Mouse (Mus musculus) lung, embryonic 14.5 days (tissue): Measurements from ENCODE around the gene Rrp1. TPM values are rescaled to one million over a fixed set of nuclear protein-coding genes. Genes with fewer than 3 reads are reported as not detected.
A peak's percentile ranks its signal among the peaks of the same experiment; 100 is the strongest.

ENCODE experiments used
- ATAC-seq: fragments of 200-750 bp; cut with Nextera tagmentation; 2 replicates; pipeline ENCODE4 v1.8.0; 2017; ENCODE audit warnings: mild to moderate bottlenecking, moderate TSS enrichment, moderate library complexity; ENCODE audit not compliant: insufficient read depth
- DNase-seq: peaks from one replicate; pipeline ENCODE4 v3.0.0-alpha.2; 2015
- H3K27ac ChIP-seq: fragments of 300-500 bp; sonication (generic); 2 replicates; pipeline ENCODE4 v1.5.1; 2014; ENCODE audit warnings: low read depth, mild to moderate bottlenecking, moderate library complexity
- H3K27me3 ChIP-seq: fragments of 300-500 bp; sonication (generic); 2 replicates; pipeline ENCODE4 v1.6.1; 2014; ENCODE audit warnings: low read length, control low read depth; ENCODE audit not compliant: insufficient read depth
- H3K36me3 ChIP-seq: fragments of 300-500 bp; sonication (generic); 2 replicates; pipeline ENCODE4 v1.6.1; 2014; ENCODE audit warnings: control low read depth; ENCODE audit not compliant: insufficient read depth
- H3K4me1 ChIP-seq: fragments of 300-500 bp; sonication (generic); 2 replicates; pipeline ENCODE4 v1.6.1; 2014; ENCODE audit warnings: antibody characterized with exemption, control low read depth; ENCODE audit not compliant: insufficient read depth
- H3K4me2 ChIP-seq: fragments of 300-500 bp; sonication (generic); 2 replicates; pipeline ENCODE4 v1.6.1; 2014; ENCODE audit warnings: mild to moderate bottlenecking
- H3K4me3 ChIP-seq: fragments of 300-500 bp; sonication (generic); 2 replicates; pipeline ENCODE4 v1.5.1; 2014; ENCODE audit warnings: low read depth, low read length
- H3K9ac ChIP-seq: fragments of 300-500 bp; sonication (generic); 2 replicates; pipeline ENCODE4 v1.6.1; 2014
- H3K9me3 ChIP-seq: fragments of 300-500 bp; sonication (generic); 2 replicates; pipeline ENCODE4 v1.6.1; 2016; ENCODE audit warnings: low read depth, low read length, control low read depth
- CTCF ChIP-seq: IDR thresholded peaks from 2 replicates; pipeline ENCODE4 v1.5.1; 2016; ENCODE audit warnings: antibody characterized with exemption, low read depth
- WGBS: fragments of 180-500 bp; shearing (Covaris S2); extraction: QIAGEN DNeasy Blood & Tissue Kit; methylation state at CpG from one replicate; pipeline ENCODE4 v1.1.7; 2014; 5-methylcytosine and 5-hydroxymethylcytosine counted together
- polyA plus RNA-seq: library from polyadenylated mRNA; unstranded; fragments of >200 nt; fragmentation: Nextera tagmentation; extraction: Ambion mirVana; gene quantifications from 2 replicates; pipeline ENCODE4 v1.2.1, GENCODE M21; 2014

Rrp1 gene
- polyA plus RNA-seq, 1 experiment from 2014 or later: 249 TPM

GRCm38 (mm10) chr10:78452641-78453040 is 39.8 kb upstream of the Rrp1 start:
- DNase-seq (no peak), ATAC-seq (no peak)
- 48% methylated on average over 4 of the region's 4 CpGs for WGBS
- Histone ChIP-seq H3K4me3 (no peak overlapping the region), H3K4me1 (peaks cover 3% of the 10 kb centered on the region; the same call in 1 of the 2 replicates), H3K9me3 (no peaks in the 10 kb centered on the region), H3K4me2 (no peak overlapping the region), H3K9ac (no peak overlapping the region), H3K36me3 (peaks cover 12% of the 10 kb centered on the region; the same call in 1 of the 2 replicates), H3K27ac (no peak overlapping the region), H3K27me3 (no peaks in the 10 kb centered on the region)
- TF ChIP-seq CTCF: no peak

- Histone ChIP-seq H3K9me3 (no peaks in the 10 kb centered on the region), H3K4me2 (no peak overlapping the region), H3K27me3 (no peaks in the 10 kb centered on the region), H3K27ac (no peak overlapping the region), H3K4me3 (no peak overlapping the region), H3K9ac (no peak overlapping the region), H3K36me3 (peaks cover 12% of the 10 kb centered on the region; the same call in 1 of the 2 replicates), H3K4me1 (no peaks in the 10 kb centered on the region)
- DNase-seq (no peak), ATAC-seq (no peak)
- 87% methylated on average over 5 of the region's 5 CpGs for WGBS
- peak; percentile 11; the same call in 1 of the 2 replicates for TF ChIP-seq CTCF
These were observed 37.9 kb upstream of the Rrp1 start for GRCm38 (mm10) chr10:78450761-78451160.

GRCm38 (mm10) chr10:78447396-78447795 is 34.6 kb upstream of the Rrp1 start:
- no peak overlapping the region for H3K4me2 ChIP-seq
- peaks cover 15% of the 10 kb centered on the region; the same call in 1 of the 2 replicates for H3K36me3 ChIP-seq
- H3K9me3 ChIP-seq: no peaks in the 10 kb centered on the region
- no peaks in the 10 kb centered on the region for H3K27me3 ChIP-seq
- ATAC-seq: no peak
- DNase-seq: no peak
- TF ChIP-seq CTCF: no peak
- no peak overlapping the region for H3K4me3 ChIP-seq
- no peaks in the 10 kb centered on the region for H3K4me1 ChIP-seq
- no peak overlapping the region for H3K9ac ChIP-seq
- no peak overlapping the region for H3K27ac ChIP-seq
- 78% methylated on average over 3 of the region's 3 CpGs for WGBS

GRCm38 (mm10) chr10:78446195-78446594 is 33.4 kb upstream of the Rrp1 start:
- H3K27ac ChIP-seq: no peak overlapping the region
- no peaks in the 10 kb centered on the region for H3K4me1 ChIP-seq
- DNase-seq: no peak
- WGBS: 84% methylated on average over 3 of the region's 3 CpGs
- no peak overlapping the region for H3K4me2 ChIP-seq
- no peak overlapping the region for H3K9ac ChIP-seq
- no peaks in the 10 kb centered on the region for H3K9me3 ChIP-seq
- peaks cover 15% of the 10 kb centered on the region; the same call in 1 of the 2 replicates for H3K36me3 ChIP-seq
- ATAC-seq: no peak
- H3K27me3 ChIP-seq: no peaks in the 10 kb centered on the region
- no peak overlapping the region for H3K4me3 ChIP-seq
- TF ChIP-seq CTCF: no peak

GRCm38 (mm10) chr10:78442292-78442691 is 29.4 kb upstream of the Rrp1 start:
- no peak overlapping the region for H3K4me2 ChIP-seq
- no peak for TF ChIP-seq CTCF
- no peak overlapping the region for H3K9ac ChIP-seq
- H3K36me3 ChIP-seq: peaks cover 3% of the 10 kb centered on the region; the same call in 1 of the 2 replicates
- DNase-seq (no peak), ATAC-seq (no peak)
- no peak overlapping the region for H3K27ac ChIP-seq
- H3K4me1 ChIP-seq: no peaks in the 10 kb centered on the region
- no peaks in the 10 kb centered on the region for H3K9me3 ChIP-seq
- H3K4me3 ChIP-seq: no peak overlapping the region
- no peaks in the 10 kb centered on the region for H3K27me3 ChIP-seq
- WGBS: 89% methylated on average over 3 of the region's 3 CpGs

GRCm38 (mm10) chr10:78441606-78442005 is 28.8 kb upstream of the Rrp1 start:
- Histone ChIP-seq H3K36me3 (peaks cover 3% of the 10 kb centered on the region; the same call in 1 of the 2 replicates), H3K27me3 (no peaks in the 10 kb centered on the region), H3K9me3 (no peaks in the 10 kb centered on the region), H3K9ac (no peak overlapping the region), H3K4me3 (no peak overlapping the region), H3K4me1 (no peaks in the 10 kb centered on the region), H3K27ac (no peak overlapping the region), H3K4me2 (no peak overlapping the region)
- no peak for ATAC-seq
- WGBS: 83% methylated on average over 5 of the region's 5 CpGs
- DNase-seq: no peak
- TF ChIP-seq CTCF: no peak

- peaks cover 3% of the 10 kb centered on the region; the same call in 1 of the 2 replicates for H3K36me3 ChIP-seq
- H3K4me2 ChIP-seq: no peak overlapping the region
- H3K4me3 ChIP-seq: no peak overlapping the region
- peak; percentile 75 for TF ChIP-seq CTCF
- ATAC-seq (no peak; the same call in 1 of the 2 replicates), DNase-seq (no peak)
- no peaks in the 10 kb centered on the region for H3K27me3 ChIP-seq
- no peaks in the 10 kb centered on the region for H3K9me3 ChIP-seq
- no peak overlapping the region for H3K27ac ChIP-seq
- 66% methylated on average over 9 of the region's 9 CpGs for WGBS
- no peaks in the 10 kb centered on the region for H3K4me1 ChIP-seq
- no peak overlapping the region for H3K9ac ChIP-seq
These were observed 28.0 kb upstream of the Rrp1 start for GRCm38 (mm10) chr10:78440812-78441211.

- no peak overlapping the region for H3K4me2 ChIP-seq
- 79% methylated on average over 7 of the region's 7 CpGs for WGBS
These were observed 27.1 kb upstream of the Rrp1 start for GRCm38 (mm10) chr10:78439990-78440389.

More at GRCm38 (mm10) chr10:78439990-78440389, 27.1 kb upstream of the Rrp1 start:
- H3K9me3 ChIP-seq: no peaks in the 10 kb centered on the region
- H3K4me1 ChIP-seq: no peaks in the 10 kb centered on the region
- no peak for TF ChIP-seq CTCF
- H3K9ac ChIP-seq: no peak overlapping the region
- H3K27me3 ChIP-seq: no peaks in the 10 kb centered on the region
- peaks cover 3% of the 10 kb centered on the region; the same call in 1 of the 2 replicates for H3K36me3 ChIP-seq
- DNase-seq (no peak), ATAC-seq (no peak)
- no peak overlapping the region for H3K4me3 ChIP-seq
- no peak overlapping the region for H3K27ac ChIP-seq
